ENCODE assay signal across 24 mouse cellular contexts in genomic region chr3:133258860-133259259, GRCm38 (mm10). TPM values are rescaled to one million over a fixed set of nuclear protein-coding genes. Genes with fewer than 3 reads are reported as not detected.
"Had no signal": no experiment of that assay in that cellular context is flagged by ENCODE, and none has a peak within 500 bp of the region (broad histone marks: within the 10 kb centered on the region; RNA-seq: fewer than 3 reads in every experiment).

No protein-coding gene starts in this region.

- H3K27me3 ChIP-seq: limb, embryonic 12.5 days; limb, embryonic 15.5 days; midbrain, embryonic 15.5 days had no signal

- H3K27ac ChIP-seq: limb, embryonic 12.5 days; limb, embryonic 15.5 days; liver, embryonic 14.5 days; macrophage; midbrain, embryonic 15.5 days had no signal

- H3K9ac ChIP-seq: limb, embryonic 12.5 days; limb, embryonic 15.5 days; liver, embryonic 14.5 days; liver, postnatal 0 days; lung, embryonic 14.5 days; midbrain, embryonic 15.5 days had no signal

- H3K4me2 ChIP-seq: limb, embryonic 12.5 days; limb, embryonic 15.5 days; liver, embryonic 11.5 days; lung, embryonic 14.5 days; midbrain, embryonic 11.5 days; midbrain, embryonic 15.5 days had no signal

- H3K4me3 ChIP-seq: limb, embryonic 12.5 days; limb, embryonic 15.5 days; midbrain, embryonic 15.5 days had no signal

- DNase-seq: kidney, postnatal 14 days; kidney, postnatal 4 days; left cerebral cortex, postnatal 4 days; liver, postnatal 0 days; lung, embryonic 14.5 days; thymus, adult 2 months; thymus, postnatal 14 days; thymus, postnatal 4 days had no signal

- H3K36me3 ChIP-seq: limb, embryonic 12.5 days; limb, embryonic 15.5 days; midbrain, embryonic 15.5 days had no signal

- H3K9me3 ChIP-seq: limb, embryonic 12.5 days; limb, embryonic 15.5 days; midbrain, embryonic 15.5 days had no signal

- H3K4me1 ChIP-seq: limb, embryonic 12.5 days; limb, embryonic 15.5 days; midbrain, embryonic 15.5 days had no signal

- ATAC-seq: liver, postnatal 0 days; lung, postnatal 0 days; midbrain, embryonic 15.5 days had no signal

RNA-seq across cellular contexts. Expression of gene Arhgef38, which starts 24.1 kb away (rescaled TPM):
- total RNA-seq: layer of hippocampus, adult 18-20 months; layer of hippocampus, postnatal 14 days; megakaryocyte-erythroid progenitor cell, adult 5-6 weeks; monocyte, adult 5-6 weeks had no signal
- polyA plus RNA-seq: limb, embryonic 12.5 days; limb, embryonic 15.5 days; liver, embryonic 11.5 days; macrophage; neural tube, embryonic 11.5 days; neural tube, embryonic 14.5 days; spleen, adult 2 months; testis, adult 2 months had no signal
